Mouse (Mus musculus): Measurements from ENCODE around the gene Nyap1.
"Not testable (repeated sequence)": the region's sequence is repeated elsewhere in the genome, so short reads cannot be mapped to it uniquely, and the experiment has no call there.

The Nyap1 gene

DNA sequence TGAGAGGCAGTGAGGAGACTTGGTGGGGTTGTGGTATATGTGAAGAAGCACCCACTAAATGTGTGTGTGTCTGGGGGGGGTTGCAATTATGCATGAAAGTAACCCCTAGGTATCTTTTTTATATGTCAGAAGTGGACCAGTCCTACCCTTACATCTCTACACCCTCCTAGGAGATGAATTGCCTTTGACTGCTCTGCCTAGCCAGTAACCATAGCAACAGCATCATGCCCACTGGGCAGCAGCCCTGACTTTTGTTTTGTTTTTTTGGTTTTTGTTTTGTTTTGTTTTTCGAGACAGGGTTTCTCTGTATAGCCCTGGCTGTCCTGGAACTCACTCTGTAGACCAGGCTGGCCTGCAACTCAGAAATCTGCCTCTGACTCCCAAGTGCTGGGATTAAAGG is 27.1 kb upstream of the Nyap1 start:
- no peak for DNase-seq (ENCODE audit: low read depth)

DNA sequence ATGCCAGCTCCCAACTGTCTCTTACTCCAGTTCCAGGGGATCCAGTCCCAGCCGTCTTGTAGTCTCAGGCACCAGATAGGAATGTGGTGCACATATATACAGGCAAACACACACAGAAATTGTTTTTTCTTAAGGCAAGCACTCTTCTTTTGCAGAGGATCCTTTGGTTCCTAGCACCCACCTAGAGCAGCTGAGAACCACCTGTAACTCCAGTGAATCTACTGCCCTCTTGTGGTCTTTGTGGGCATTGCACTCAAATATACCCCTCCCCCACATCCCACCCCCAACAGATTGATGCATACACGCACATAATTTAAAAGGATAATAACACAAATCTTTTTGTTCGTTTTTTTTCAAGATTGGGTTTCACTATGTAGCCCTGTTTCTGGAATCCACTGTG is 24.9 kb upstream of the Nyap1 start:
- DNase-seq (ENCODE audit: low read depth), result no peak

DNA sequence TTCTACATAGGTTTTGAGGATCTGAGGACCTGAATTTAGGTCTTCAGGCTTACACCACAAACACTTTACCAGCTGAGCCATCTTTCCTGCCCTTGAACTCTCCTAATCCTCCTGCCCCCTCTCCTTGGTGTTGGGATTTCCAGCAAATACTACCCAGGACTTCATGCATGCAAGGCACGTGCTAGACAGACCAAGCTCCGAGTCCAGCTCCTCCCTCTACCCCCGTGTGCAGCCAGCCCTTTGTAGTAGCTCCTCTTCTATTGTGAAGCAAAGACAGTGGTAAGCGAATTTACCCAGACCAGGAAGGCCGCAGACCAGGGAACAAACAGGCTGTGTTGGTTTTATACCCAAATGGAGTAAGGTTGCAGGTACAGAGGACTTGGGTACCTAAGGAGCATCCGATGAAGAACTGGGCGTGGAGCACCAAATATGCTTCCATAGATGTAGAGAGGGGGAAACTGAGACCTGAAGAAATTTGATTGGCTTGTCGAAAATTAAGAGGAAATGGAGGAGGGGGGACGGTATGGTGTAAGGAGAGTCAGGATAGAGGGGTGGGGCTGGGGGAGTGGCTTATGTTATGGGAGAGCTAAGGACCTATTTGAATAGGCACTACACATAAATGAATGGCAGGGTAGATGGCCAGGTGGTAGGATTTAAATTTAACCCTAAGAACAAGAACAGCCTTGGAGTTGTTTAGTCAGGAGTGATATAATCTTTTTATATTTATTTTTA is 23.4 kb upstream of the Nyap1 start:
- no peak for DNase-seq (ENCODE audit: low read depth)

DNA sequence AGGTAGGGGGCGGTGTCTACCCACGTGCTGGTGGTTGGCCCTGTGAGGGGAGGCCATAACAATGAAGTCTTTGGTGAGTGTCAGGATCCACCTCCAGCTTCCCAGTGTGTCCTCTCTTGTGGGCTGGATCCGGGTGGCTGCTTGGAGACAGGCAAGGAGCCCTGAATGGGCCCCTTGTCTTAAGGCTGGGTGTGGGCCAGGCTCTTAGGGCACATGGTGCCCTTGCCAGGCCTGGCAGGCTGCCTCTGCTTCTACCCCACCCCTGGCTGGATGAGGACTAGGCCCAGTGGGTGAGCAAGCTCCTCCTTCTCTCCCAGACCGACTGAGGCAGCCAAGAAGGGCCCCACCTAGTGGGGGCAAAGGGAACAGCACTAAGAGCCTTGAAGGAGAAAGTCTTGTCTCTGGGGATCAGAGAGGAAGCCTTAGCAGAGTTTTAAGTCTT is 18.6 kb upstream of the Nyap1 start:
- peak; percentile 81 for DNase-seq (ENCODE audit: low read depth)

DNA sequence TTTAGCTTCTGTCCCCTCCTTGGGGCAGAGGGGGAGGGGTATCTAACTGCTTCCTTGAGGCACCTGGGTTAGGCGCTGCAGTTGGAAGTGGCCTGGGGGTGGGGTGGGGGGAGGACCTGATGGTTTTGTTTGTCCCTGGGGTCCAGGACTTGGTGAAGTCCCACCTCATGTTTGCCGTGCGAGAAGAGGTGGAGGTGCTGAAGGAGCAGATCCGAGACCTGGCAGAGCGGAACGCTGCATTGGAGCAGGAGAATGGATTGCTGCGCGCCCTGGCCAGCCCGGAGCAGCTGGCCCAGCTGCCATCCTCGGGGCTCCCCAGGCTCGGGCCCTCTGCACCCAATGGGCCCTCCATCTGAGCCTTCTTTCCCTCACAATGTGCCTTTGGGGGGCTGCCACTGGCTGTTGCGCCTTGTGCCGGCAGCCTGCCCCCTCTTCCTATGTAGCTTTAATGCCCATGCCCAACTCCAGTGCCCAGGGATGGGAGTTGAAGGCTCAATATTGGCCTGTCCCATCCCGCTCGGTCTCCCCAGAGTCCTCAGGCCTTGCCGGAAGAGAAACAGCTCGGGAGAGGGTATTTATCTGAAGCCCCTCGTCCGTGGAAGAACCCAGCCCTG is 17.6 kb upstream of the Nyap1 start:
- DNase-seq (ENCODE audit: low read depth), result no peak

DNA sequence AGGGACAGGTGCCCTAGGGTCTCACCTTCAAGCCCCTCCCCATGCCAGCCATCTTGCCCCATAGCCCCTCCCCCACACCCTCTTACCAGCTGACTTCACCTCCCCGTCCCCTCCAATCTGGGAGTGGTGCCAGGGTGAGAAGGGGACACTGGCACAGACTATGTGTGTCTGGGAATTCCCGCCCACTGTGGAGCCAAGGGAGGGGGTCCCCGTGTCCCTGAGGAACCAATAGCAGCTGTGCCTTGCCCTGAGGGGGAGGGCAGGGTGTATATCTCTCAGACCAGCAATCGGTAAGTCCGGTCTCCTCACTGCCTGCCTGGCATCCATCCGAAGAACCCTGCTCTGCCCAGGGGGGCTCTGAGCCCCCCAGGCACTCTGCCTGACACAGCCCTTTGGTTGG is 16.5 kb upstream of the Nyap1 start:
- DNase-seq (ENCODE audit: low read depth), result no peak

DNA sequence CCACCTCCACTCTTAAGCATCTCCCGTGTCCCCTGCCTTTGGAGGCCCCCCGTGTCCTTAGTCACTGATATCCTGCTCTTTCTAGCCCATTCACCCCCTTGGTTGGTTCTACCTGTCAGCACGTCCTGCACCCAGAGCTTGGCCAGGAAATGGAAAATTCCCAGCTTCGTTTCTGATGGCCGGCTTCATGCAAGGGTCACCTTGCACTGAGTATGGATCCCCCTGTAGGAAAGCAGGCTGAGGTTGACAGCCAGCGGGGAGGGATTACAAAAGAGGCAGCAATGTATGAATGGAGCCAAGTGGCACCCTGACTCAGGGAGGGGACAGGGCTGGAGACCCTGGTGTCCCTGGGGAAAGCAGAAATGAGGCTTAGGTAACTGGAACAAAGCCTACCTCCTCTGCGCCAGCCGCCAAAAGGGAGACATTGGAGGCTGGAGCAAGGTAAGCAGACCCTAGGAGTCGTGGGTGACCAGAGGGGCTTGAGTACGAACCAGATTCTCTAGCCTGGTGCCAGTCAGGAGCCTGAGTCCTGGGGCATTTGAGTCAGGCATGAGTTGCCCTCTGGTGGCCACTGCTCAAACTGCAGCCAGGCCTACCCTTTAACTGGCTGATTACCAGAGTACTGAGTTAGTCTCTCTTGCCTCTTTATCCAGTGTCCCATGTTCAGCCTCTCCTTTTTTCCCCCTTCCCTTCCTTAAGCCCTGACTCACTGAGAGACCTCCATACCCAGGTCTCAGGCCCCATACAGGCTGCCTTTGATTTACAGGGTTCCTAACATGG is 15.7 kb upstream of the Nyap1 start:
- peak; percentile 81 for DNase-seq (ENCODE audit: low read depth)

DNA sequence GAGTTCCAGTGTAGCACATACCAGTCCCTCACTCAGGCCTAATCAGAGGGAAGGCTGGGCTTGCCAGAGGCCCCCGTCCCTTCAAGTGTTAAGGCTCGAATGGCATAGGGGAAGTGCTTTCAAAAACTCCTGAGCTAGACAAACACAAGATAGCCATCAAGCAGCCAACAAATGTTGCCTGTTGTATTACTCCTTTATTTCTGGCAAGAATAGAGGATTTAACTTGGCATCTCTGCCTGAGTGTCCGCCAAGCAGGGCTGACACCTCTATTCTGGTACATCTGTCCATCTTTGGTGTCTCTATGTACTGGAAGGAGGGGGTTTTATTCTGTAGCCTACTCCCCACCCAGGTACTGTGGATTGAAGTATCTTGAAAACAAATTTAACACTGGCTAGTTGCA is 14.7 kb upstream of the Nyap1 start:
- DNase-seq (ENCODE audit: low read depth), result no peak

DNA sequence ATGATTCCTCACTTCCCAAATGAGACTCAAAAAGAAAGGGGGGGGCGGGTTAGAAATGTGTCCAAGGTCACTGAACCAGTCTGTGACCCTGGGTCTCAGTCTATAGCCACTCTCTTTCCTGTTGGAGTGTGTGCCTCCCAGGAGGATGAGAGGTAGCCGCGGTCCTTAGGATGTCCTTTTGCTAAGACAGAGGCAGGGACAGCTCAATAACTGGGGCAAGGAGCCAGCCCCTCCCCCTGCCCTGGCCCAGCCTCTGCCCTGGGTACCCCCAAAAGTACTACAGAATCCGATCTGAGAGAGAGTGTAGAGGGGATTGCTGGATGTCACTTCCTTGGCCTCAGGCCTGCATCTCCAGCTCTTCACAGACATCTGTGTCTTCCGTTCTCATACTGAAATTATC is 14.0 kb upstream of the Nyap1 start:
- DNase-seq (ENCODE audit: low read depth), result no peak

DNA sequence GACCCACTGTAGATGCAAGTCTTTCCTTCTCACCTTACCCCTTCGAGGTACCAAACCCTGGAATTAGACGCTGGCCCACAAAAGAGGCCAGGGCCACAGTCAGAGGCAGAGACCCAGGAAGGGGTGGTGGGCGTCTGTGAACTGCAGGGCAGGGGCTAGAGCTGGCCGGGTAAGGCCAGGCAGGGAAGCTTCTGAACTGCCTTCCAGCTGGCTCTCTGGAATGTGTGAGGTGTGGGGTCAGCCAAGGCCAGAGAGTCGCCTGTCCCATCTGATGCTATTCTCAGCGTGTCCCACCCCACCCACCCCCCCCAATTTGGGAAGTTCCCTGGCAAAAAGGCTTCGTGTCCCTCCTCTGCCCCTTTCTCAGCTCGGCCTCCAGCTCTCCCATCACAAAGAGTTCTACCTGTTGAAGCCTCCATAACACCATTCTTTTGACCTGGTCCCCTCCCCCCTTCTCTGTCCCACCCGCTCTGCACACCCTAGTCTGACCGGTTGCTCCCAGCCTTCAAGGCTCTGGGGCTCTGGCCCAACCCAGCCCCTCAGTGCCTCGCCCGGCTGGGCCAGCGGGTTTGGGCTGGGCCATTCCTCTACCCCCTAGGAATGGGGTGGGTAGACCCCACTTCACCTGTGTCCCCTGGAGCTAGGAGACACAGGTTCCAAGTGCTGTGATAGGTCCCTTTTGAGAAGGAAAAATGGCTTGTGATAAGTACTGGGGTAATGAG is 11.9 kb upstream of the Nyap1 start:
- DNase-seq (ENCODE audit: low read depth), result no peak

DNA sequence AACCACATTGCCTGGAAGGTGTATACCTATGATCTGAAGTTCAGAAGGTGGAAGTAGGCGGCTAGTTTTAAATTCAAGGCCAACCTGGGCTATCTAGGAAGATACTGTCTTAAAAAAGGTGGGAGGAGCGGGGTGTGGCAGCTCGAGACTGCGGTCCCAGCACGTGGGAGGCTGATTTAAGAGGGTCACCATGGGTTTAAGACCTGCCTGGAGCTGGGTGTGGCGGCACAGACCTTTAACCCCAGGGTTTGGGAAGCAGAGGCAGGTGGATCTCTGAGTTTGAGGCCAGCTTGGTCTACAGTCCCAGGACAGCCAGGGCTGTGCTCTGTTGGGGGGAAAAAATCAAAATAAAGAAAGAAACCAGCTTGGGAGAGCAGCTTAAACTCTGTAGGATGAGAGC is 10.6 kb upstream of the Nyap1 start:
- no peak for DNase-seq (ENCODE audit: low read depth)

DNA sequence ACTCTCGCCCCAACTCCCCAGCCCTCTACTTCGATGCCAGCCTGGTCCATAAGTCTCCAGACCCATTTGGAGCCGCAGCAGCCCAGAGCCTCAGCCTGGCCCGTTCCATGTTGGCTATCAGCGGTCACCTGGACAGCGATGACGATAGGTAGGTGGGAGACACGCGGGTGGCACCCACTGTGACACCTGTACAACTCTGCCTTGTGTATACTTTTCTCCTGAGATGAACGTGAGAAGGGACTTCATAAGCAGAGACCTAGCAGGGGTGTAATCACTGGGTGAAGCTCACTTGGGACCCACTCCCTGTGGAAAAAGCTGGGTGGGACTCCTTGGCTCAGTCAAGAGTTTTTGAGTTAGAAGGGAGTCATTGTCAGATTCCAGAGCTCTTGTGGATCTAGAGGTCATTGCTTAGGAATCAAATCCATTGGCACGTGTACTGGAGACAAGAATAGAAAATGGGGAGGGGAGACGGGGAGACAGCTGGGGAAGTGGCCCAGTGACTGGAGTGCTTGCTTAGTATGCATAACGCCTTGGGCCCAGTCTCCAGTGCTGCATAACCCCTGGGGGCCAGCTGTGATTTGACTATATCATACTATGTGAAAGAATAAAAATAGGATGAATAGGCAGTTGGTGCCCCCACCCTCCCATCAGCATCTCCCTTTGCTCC is 9.9 kb upstream of the Nyap1 start:
- no peak for DNase-seq (ENCODE audit: low read depth)

DNA sequence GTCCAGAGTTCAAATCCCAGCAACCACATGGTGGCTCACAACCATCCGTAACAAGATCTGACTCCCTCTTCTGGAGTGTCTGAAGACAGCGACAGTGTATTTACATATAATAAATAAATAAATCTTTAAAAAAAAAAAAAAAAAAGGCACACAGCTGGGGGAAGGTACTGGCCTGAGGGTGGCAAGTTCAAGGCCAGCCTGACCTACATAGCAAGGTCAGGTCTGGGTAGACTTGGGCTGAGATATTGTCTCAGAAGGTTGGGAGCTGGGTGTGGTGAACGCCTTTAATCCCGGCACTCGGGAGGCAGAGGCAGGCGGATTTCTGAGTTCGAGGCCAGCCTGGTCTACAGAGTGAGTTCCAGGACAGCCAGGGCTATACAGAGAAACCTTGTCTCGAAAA is 8.8 kb upstream of the Nyap1 start:
- not testable (repeated sequence) for DNase-seq (ENCODE audit: low read depth)

DNA sequence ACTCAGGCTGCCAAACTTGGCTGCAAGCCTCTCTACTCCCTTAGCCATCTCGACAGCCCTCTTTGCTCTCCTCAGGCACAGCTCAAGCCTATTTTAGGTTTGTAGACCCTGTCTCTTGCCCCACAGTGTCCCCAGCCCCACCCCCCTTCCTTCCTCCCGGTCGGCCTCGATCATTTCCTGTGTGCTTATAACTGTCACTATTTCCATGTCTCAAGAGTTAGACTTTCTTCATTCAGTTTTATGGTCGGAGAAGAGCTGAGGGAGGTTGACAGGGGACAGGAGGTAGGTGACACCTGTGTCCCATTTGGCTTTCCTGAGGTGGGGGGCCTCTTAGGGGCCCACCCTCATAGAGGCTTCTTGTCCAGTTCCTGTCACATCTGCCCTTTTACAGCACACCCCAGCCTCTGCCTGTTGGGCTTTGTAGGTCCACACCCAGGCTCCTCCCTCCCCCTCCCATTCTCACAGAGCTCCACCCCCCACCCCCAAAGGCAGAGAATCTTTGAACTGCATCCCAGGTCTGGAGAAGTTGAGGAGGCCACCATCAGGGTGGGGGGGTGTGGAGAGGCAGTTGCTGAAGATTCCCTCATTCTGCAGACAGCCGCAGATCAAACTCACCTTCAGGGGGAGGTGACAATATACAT is 7.9 kb upstream of the Nyap1 start:
- peak; percentile 42 for DNase-seq (ENCODE audit: low read depth)

DNA sequence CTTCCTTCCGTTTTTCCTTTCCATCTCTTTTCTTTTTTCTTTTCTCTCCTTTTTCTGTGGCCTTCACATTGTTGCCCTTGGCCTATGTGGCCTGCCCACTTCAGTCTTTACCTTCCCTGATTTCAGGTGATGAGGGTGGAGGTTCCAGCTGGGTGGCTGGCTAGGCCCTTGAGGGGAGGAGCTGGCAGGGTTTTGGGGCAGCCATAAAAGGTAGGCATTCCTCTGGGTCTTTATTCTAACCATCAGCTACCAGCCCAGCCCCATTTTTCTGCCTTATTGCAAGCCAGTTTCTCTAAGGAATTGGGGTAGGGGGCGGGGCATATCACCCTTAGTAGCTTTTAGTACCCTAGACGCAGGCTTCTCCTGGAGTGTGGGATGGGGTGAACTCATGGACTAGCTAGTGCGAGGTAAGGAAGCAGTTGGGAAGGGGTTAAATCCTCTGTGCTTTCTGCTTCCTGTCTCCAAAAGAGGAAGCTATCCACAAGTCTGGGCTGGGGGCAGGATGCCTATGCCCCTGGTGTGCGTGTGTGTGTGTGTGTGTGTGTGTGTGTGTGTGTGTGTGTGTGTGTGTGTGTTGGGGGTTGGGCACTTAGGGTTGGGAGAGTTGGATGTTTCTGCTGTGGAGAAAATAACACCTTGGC is 6.8 kb upstream of the Nyap1 start:
- DNase-seq (ENCODE audit: low read depth), result no peak

DNA sequence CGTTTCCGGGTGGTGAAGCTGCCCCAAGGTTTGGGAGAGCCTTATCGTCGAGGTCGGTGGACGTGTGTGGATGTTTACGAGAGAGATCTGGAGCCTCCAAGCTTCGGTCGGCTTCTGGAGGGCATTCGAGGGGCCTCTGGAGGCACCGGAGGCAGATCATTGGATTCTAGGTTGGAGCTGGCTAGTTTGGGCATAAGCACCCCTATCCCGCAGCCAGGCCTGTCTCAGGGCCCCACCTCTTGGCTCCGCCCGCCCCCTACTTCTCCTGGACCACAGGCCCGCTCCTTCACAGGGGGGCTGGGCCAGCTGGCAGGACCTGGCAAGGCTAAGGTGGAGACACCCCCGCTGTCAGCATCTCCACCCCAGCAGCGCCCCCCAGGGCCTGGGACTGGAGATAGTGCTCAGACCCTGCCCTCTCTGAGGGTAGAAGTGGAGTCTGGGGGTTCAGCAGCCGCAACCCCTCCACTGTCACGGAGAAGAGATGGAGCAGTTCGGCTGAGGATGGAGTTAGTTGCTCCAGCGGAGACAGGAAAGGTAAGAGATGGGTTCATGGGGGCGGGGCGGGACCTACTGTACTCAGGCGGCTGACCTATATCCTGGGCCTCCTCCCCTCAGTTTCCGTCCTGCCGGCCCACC is 6.0 kb upstream of the Nyap1 start:
- no peak for DNase-seq (ENCODE audit: low read depth)

DNA sequence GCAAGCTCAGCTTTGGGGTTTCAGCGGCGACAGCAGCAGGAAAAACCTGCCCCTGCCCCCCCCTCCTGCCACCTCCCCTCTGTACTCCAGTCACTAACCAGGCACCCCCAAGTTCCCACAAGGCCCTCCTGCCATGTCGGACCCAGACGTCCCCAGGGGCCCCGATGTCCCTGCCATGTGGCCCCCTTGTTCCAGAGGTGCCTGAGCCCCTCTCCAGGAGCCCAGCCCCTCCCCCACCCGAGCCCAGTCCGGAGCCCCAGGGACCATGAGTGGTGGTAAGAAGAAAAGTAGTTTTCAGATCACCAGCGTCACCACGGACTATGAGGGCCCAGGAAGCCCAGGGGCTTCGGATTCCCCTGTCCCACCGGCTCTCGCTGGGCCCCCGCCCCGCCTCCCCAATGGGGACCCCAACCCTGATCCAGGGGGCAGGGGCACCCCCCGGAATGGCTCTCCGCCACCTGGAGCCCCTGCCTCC is 5.5 kb upstream of the Nyap1 start:
- DNase-seq (ENCODE audit: low read depth), result no peak

DNA sequence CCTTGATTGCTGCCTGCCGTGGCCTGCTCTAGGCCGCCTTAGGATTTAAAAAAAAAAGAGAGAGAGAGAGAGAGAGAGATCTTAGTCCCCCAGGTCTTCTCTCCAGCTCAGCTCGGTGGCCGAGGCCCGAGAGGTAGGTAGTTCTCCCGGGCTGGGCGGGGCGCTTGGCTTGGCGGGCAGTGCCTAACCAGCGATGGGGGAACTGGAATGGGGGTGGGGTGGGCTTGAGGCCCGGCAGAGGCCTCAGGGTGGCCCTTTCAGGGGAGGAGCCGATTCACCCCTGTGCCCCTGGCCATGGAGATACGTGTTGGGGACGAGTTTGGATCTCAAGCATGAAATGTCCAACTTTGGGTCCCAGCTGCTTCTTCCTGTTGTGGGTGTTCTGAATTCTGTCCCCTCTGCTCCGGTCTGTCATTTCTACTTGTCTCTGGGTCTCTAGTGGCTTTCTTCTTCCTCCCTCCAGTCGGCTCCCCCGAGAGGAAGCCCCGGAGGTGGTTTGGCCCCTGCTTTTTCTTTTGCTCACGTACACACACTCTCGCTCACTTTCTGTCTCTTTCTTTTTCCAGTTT is 5.0 kb upstream of the Nyap1 start:
- DNase-seq (ENCODE audit: low read depth), result peak; percentile 56

DNA sequence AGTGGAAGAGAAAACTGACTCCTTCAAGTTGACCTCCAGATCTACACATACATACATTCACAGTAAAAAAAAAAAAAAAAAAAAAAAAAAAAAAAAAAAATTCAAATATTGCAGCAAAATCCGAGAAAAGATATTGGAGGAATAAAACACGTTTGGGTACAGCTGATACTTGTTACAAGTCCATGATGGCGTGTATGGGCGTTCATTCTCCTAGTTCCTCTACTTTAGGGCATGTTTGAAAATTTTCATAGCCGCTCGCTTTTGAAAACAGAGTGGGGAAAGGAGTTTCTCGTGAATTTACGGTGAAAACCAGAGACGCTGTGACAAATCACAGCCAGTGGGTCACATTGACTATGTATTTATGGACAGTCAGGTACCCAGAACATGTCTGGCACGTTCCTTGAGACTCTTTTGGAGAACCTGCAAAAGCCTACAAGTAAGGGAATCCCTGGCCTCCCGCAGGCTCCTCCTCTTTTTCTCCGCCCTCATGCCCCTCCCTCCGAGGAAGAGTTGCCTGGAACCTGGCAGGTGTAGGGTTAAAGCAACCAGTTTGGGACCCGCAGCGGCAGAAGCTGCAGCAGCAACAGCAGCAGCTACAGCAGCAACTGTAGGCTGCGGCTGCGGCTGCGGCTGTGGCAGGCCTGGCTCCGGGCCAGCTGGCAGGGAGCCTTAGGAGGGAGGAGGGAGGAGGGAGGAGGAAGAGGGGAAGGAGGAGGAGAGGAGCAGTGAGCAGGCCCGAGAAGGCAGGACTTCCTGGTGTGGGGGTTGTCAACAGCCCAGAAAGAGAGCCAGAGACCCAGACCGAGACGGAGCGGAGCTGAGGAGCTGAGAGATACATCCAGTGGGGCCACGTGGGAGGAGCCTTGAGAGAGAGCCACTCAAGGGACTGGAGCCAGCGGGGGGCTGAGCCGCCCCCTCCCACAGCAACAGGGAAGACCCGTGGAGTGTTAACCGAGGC is 4.1 kb upstream of the Nyap1 start, which contains the start of gene Tsc22d4:
Tsc22d4 (plus strand) TSS at position 517 of the 958 bp plus-strand sequence.
- DNase-seq (ENCODE audit: low read depth), result peak; percentile 77
